Mouse (Mus musculus): ENCODE measurements around the gene Rab4b.
A peak's percentile ranks its signal among the peaks of the same experiment; 100 is the strongest.

The Rab4b gene

GRCm38 (mm10) chr7:27184964-27185363 is 6.3 kb upstream of the Rab4b start:
- DNase-seq (ENCODE audit: low read depth, low spot score): no peak

DNA sequence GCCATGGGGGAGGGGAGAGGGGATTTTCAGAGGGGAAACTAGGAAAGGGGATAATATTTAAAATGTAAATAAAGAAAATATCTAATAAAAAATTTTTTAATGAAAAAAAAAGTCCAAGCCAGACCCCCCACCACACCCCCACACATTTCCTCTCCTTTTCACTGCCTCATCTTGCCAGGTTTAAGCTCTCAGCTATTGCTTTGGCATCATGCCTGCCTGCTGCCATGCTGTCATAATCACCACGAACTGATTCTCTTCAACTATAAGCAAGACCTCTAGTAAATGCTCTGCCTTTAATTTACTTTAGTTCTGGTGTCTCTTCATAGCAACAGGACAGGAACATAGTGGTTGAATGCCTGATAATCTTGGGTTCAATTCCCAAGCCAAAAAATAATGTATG is 3.8 kb upstream of the Rab4b start:
- no peak for DNase-seq (ENCODE audit: low read depth, low spot score)

- DNase-seq (ENCODE audit: low read depth, low spot score): no peak
Measured at GRCm38 (mm10) chr7:27180837-27181695, 2.4 kb upstream of the Rab4b start, which contains the start of the genes Gm21983 and Mia. Gene Gm21983, minus strand, starts transcription at chr7:27181086. Gene Mia, minus strand, starts transcription at chr7:27181157.

GRCm38 (mm10) chr7:27180036-27180435 is 1.3 kb upstream of the Rab4b start:
- DNase-seq (ENCODE audit: low read depth, low spot score): no peak

DNA sequence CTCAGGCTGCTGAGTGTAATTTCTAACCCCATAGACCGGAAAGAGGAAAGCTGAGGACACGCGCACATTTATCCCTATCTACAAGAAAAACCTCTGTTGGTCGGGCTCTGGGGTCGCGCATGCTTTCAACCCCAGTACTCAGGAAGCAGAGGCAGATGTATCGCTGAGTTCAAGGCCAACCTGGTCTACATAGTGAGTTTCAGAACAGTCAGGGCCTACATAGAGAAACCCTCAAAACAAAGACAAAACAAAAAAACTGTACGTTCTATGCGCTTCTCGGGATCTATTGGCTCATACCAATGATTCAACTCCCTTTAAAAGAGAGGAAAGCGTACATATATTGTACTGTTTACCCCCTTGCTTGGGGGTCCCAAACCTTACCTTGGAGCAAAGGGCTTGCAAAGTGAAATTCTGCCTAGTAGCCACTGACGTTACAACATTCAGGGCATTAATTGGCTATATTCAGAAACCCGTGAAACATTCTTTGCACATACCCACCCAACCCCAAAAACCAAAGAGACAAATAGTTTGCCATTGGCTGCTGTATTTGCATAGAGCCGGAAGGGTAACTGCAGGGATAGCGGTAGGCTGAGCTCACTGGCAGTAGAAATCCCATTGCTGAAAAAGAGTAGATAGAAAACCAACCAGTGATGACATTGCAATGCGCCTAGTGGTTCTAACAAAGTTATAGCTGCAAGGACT is 672 bp upstream of the Rab4b start:
- DNase-seq (ENCODE audit: low read depth, low spot score): no peak

- no peak for DNase-seq (ENCODE audit: low read depth, low spot score)
Measured at GRCm38 (mm10) chr7:27177942-27178323, 763 bp downstream of the Rab4b start.

DNA sequence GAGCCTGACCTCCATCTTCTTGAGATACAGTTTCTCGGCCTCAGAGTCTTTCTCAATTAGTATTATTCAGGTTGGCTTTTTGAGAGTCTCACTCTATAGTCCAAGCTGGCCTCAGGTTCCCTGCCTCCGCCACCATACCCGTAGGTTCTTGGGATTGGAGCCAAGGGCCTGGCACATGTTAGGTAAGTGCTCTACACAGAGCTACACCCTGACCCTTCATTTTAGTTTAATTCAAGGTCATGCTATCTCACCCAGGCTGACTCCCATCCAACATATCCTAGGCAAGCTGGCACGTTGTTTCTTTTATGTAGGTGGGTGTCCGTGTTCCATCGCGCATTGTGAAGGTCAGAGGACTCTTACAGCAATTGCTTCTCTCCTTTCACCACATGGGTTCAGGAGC is 3.8 kb downstream of the Rab4b start:
- no peak for DNase-seq (ENCODE audit: low read depth, low spot score)

DNA sequence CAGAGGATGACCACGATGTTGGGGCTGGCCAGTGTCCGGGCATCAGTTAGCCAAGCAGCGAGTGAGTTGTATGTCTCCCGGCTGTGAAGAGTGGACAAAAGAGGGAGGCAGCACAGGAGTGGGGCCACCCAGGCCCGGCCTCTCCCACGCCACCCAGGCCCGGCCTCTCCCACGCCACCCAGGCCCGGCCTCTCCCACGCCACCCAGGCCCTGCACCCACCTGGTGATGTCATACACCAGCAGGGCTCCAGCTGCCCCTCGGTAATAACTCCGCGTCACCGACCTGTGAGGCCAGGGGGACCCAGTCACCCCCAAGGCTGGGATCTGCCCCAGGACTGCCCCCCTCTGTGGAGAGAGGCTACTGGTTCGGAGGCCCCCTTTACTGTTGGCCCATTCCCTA is 4.2 kb downstream of the Rab4b start:
- DNase-seq (ENCODE audit: low read depth, low spot score): no peak

- DNase-seq (ENCODE audit: low read depth, low spot score): no peak
Measured at GRCm38 (mm10) chr7:27170981-27171380, 7.7 kb downstream of the Rab4b start.

DNA sequence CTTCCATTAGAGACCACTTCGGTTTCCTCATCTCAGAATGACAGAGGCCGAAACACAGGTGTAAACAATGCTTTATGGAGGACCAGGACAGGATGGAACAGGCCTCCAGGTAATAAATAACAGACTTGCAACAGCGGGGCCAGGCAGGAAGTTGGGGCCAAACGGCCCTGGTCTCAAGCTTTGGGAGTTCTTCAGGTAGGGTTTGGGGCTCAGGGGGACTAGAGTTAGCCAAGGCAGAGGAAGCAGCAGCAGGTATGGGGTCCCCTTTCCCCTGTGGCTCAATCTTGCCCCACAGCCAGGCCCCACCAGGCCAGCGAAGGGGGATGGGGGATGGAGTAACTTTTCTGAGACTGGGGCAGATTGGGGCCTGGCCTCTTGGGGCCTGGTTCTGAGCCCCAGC is 10.3 kb downstream of the Rab4b start:
- DNase-seq (ENCODE audit: low read depth, low spot score): no peak

DNA sequence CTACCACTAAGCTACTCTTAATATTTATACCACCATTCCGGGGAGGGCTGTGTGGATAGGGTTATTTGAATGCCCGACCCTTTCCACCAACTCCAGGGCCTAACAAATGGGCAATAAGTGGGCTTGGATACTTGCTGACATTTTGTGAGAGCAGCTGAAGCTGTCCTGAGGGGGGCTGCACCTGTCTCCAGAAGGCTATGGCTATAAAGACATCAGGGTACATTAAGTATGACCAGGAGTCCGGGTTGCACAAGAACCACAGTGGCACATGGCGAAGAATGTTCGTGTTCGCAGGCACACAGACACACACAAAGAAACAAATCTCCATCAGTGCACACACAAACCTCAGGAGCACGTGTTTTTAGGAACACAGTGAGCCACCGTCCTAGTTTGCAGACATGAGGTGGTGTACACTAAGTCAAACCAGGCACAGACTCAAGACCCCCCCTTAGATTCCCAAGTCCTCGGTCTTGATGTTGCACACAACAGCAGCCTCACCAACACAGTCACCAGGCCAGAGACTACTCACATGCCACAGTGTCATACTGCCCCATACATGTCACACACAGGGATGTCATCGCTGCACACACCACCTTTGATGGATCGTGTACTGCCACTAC is 11.1 kb downstream of the Rab4b start:
- no peak for DNase-seq (ENCODE audit: low read depth, low spot score)

GRCm38 (mm10) chr7:27166614-27167474 is 11.9 kb downstream of the Rab4b start, which contains the start of gene Egln2:
Gene Egln2, minus strand, starts transcription at chr7:27166802.
- peak; percentile 98 for DNase-seq (ENCODE audit: low read depth, low spot score)

DNA sequence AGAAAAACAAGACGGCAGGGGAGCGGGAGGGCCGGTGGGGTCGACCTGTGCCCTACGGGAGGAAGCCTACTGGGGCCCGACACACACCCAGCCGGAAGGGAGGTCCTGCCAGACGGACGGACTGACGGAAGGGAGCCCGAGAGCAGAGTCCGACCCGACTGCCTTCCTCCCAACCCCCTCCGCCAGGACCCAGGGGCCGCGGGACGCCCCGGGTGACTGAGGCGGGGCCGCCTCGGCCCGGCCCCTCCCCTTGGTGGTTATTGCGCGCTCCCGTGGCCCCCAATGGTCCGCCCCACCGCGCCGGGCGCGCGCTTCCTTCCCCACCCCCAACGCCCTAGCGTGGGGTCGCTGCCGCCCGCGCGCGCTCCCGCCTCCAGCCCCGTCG is 12.5 kb downstream of the Rab4b start:
- peak; percentile 91 for DNase-seq (ENCODE audit: low read depth, low spot score)

DNA sequence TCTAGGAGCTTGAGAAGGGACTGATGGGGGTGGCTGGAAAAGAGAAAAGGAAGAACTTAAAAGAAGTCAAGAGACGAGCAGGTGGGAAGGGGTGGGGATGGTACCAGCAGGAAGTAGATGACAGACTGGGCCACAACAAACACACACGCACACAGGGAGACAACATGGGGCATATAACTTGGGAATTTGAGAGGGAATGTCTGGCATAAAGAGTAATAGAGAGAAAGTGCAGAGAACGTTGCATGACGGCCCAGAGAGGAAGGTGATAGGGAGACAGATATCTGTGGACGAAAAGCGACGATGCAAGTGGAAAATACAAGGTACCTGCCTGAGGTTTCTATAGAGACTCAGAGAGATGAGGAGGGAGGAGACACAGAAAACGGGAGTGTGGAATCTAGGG is 13.0 kb downstream of the Rab4b start:
- no peak for DNase-seq (ENCODE audit: low read depth, low spot score)

DNA sequence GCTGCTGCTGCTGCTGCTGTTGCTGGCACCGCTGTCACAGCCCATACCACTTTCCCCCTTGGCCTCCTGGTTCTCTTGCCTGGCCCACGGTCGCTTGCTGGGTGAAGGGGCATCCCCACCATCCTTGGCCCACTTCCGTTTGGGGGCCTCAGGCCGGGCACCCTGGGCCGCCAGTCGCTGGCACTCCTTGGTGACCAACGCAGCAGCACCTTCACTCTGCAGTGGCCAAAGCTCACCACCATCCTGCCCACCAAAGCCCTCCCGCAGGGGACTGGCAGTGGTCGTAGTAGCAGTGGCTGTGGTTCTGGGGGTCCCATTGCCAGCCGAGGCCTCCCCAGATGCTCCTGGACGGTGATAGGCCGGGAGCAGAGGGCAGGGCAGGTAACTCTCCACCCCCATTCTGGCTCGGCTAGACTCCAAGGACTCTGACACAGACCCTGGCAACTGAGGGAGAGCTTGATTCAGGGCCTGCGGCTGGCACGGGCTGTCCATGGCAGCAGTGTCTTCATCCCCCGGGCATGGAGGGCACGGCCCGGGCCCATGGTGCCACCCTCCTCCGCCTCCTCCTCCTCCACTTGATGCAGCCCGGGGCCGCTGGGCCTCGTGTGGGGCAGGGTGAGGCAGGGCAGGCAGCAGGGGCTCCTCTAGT is 13.6 kb downstream of the Rab4b start:
- DNase-seq (ENCODE audit: low read depth, low spot score): peak; percentile 70

DNA sequence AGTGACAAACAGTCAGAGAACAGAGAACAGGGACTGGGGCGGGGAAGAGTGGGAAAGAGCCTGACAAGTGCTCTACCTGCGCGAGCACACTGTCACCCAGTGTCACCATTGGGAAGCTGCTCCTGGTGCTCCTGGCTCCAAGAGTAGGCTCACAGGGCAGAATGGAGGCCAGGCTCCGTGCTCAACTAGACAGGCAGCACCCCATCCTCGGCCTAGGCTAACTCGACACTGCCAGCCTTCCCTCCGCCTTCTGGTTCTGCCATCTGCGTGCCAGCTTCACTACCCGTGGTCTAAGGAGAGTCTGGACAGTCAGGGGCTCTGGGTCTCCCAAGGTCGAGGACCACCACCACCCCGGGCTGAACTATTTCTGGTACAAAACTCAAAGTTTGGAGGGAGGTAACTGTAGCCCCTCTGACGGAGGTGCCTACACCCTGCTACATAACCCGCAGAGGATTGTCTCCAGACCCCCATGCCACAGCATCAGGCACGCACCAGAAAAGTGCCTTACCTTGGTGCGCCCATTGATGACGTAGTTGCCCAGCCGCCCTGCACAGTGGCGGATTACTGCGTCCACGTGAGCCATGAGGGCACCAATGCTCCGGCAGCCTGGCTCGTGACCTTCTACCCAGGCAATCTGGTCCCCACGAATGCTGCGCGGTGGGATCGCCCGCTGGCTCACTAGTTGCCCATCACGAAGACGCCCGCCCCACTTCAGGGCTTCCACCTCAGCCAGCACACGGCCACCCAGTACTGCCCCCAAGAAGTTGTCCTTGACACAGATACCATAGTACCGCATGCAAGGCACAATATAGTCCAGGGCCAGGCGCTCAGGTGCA is 14.4 kb downstream of the Rab4b start:
- DNase-seq (ENCODE audit: low read depth, low spot score): no peak

GRCm38 (mm10) chr7:27163450-27163805 is 15.3 kb downstream of the Rab4b start:
- peak; percentile 71 for DNase-seq (ENCODE audit: low read depth, low spot score)

GRCm38 (mm10) chr7:27162780-27163449 is 15.8 kb downstream of the Rab4b start:
- DNase-seq (ENCODE audit: low read depth, low spot score): no peak

DNA sequence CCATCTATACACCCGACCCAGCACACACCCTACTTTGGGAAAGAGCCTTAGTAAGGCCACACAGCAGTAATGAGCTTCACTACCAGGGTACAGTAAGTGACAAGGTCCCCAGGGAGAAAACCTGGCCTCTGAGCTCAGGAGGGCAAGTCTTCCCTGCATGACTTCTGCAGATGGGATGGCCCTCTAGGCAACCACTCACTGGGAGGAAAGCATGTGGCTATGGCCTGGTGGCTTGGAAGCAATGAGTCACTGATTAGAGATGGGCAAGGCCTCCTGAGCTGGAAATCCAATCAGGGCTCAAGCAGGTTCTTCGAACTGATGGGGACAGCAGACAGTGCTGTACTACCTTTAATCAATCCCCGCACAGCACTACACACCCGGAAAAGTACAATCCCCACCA is 17.0 kb downstream of the Rab4b start:
- DNase-seq (ENCODE audit: low read depth, low spot score): no peak

GRCm38 (mm10) chr7:27160921-27161320 is 17.8 kb downstream of the Rab4b start:
- no peak for DNase-seq (ENCODE audit: low read depth, low spot score)

All from skeletal muscle tissue, adult 2 months (tissue).